Mouse (Mus musculus): ENCODE measurements around the gene Lrfn5.

The Lrfn5 gene
- long read RNA-seq, experiment 1: 0 reads
- long read RNA-seq, experiment 2: 0 reads

- intact Hi-C loops (cut with DNase I): no loop called here
Measured at GRCm38 (mm10) chr12:61522829-61523370, at the start of gene Lrfn5. TSS of gene Lrfn5 (plus strand) at chr12:61523150.

GRCm38 (mm10) chr12:61521501-61522147 lies 1.3 kb upstream of the Lrfn5 start:
- intact Hi-C loops (cut with DNase I): no loop called here

- intact Hi-C loops (cut with DNase I): no loop called here
Measured at GRCm38 (mm10) chr12:61522148-61522828, 662 bp upstream of the Lrfn5 start.

GRCm38 (mm10) chr12:61523631-61524182 lies 757 bp downstream of the Lrfn5 start:
- intact Hi-C loops (cut with DNase I): no loop called here

GRCm38 (mm10) chr12:61524183-61524651 lies 1.3 kb downstream of the Lrfn5 start:
- intact Hi-C loops (cut with DNase I): no loop called here

GRCm38 (mm10) chr12:61526199-61526598 lies 3.2 kb downstream of the Lrfn5 start:
- intact Hi-C loops (cut with DNase I): no loop called here

- intact Hi-C loops (cut with DNase I): no loop called here
Measured at GRCm38 (mm10) chr12:61579949-61580348, 57.0 kb downstream of the Lrfn5 start.

GRCm38 (mm10) chr12:61600305-61600704 lies 77.4 kb downstream of the Lrfn5 start:
- intact Hi-C loops (cut with DNase I): no loop called here

GRCm38 (mm10) chr12:61607871-61608270 lies 84.9 kb downstream of the Lrfn5 start:
- intact Hi-C loops (cut with DNase I): no loop called here

GRCm38 (mm10) chr12:61610081-61610480 lies 87.1 kb downstream of the Lrfn5 start:
- intact Hi-C loops (cut with DNase I): no loop called here

GRCm38 (mm10) chr12:61624532-61624931 lies 101.6 kb downstream of the Lrfn5 start:
- intact Hi-C loops (cut with DNase I): no loop called here

- intact Hi-C loops (cut with DNase I): no loop called here
Measured at GRCm38 (mm10) chr12:61654380-61654779, 131.4 kb downstream of the Lrfn5 start.

GRCm38 (mm10) chr12:61723158-61723557 lies 200.2 kb downstream of the Lrfn5 start:
- intact Hi-C loops (cut with DNase I): no loop called here

GRCm38 (mm10) chr12:61807073-61807605 lies 284.2 kb downstream of the Lrfn5 start:
- intact Hi-C loops (cut with DNase I): no loop called here

- intact Hi-C loops (cut with DNase I): no loop called here
Measured at GRCm38 (mm10) chr12:61823601-61824000, 300.7 kb downstream of the Lrfn5 start.

GRCm38 (mm10) chr12:61826311-61826710 lies 303.4 kb downstream of the Lrfn5 start:
- intact Hi-C loops (cut with DNase I): no loop called here

- intact Hi-C loops (cut with DNase I): no loop called here
Measured at GRCm38 (mm10) chr12:61842599-61843291, 319.8 kb downstream of the Lrfn5 start.

GRCm38 (mm10) chr12:61854183-61854582 lies 331.2 kb downstream of the Lrfn5 start:
- intact Hi-C loops (cut with DNase I): no loop called here

All from adrenal gland (tissue).